Mouse (Mus musculus): Measurements from ENCODE around the gene Shox2.

Gene Shox2

GRCm38 (mm10) chr3:66981706-66982105 is at the start of gene Shox2:
TSS of gene Shox2 (minus strand) at chr3:66981771.
- in situ Hi-C loops (cut with MseI, MboI): no loop called here

DNA sequence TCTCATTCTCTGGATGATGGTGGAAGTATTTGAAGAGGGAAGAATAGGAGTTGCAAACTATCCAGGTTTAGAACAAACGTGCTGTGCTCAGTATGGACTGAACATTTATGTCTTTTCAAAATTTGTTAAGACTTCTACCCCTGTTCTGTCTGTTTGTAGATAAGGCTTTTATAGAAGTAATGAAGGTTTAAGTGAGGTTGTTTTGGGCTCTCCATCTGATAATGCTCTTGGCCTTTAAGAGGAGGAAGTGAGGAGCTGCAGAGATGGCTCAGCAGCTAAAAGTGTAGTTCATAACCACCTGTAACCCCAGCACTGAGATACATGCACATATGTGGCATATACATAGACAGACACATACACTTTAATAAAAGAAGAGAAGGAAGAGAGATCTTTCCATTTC is 15.2 kb upstream of the Shox2 start:
- in situ Hi-C loops (cut with MseI, MboI): no loop called here

GRCm38 (mm10) chr3:66986287-66986560 is 4.7 kb upstream of the Shox2 start:
- in situ Hi-C loops (cut with MseI, MboI): no loop called here

GRCm38 (mm10) chr3:66985539-66986286 is 4.1 kb upstream of the Shox2 start:
- in situ Hi-C loops (cut with MseI, MboI): no loop called here

DNA sequence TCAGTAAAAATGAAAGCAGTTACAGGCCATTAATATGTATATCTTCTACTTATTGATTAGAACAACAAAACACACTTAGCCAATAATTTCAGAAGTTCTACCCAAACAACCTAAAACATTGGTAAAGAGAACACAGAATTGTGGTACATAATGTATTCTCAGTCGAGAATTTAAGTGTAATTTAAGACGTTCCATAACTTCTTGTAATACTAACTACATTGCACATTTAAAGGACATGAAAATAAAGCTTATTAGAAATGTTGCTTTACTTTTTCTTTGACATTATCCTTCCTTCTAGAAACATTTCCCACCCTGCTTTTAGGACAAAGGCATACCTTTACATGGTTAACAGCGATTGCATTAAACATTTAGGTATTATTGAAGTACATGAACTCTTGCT is 1.9 kb upstream of the Shox2 start:
- in situ Hi-C loops (cut with MseI, MboI): no loop called here

DNA sequence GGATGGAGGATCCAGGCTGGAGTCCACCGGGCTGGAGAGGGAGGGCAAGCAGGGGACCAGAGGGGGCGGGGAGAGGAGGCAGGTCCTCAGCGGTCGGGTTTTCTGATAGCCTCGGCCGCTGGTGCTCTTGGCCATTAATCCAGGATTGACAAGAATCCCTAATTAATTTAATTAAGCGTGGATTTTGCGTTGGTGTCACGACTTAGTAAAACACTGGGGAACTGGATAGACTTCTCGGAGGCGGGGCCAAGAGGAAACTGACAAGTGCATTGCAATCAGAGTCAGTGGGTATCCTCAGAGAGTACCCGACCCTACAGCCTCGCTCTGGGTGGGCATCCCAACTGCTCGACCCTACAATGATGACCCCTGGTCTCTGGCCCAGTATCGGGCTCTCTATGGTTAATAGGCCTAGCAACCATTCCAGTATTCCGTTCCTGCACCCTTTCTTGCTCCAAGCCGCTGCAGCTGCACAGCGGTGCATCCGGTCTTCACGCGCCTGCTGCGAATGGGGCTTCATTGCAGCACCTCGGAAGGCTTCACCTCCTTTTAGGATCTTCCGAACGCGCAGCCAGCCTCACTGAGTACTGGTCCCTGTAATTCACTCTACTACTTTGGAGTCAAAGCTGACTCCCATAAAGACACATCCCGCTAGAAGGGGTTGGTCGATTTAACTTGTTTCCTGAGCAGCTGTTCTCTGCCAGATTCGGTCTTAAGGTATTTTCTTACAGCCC is 775 bp upstream of the Shox2 start:
- in situ Hi-C loops (cut with MseI, MboI): no loop called here

- in situ Hi-C loops (cut with MseI, MboI): no loop called here
These were observed 390 bp downstream of the Shox2 start, which contains the start of gene Rsrc1 for GRCm38 (mm10) chr3:66981101-66981661. TSS of gene Rsrc1 (plus strand) at chr3:66981390.

DNA sequence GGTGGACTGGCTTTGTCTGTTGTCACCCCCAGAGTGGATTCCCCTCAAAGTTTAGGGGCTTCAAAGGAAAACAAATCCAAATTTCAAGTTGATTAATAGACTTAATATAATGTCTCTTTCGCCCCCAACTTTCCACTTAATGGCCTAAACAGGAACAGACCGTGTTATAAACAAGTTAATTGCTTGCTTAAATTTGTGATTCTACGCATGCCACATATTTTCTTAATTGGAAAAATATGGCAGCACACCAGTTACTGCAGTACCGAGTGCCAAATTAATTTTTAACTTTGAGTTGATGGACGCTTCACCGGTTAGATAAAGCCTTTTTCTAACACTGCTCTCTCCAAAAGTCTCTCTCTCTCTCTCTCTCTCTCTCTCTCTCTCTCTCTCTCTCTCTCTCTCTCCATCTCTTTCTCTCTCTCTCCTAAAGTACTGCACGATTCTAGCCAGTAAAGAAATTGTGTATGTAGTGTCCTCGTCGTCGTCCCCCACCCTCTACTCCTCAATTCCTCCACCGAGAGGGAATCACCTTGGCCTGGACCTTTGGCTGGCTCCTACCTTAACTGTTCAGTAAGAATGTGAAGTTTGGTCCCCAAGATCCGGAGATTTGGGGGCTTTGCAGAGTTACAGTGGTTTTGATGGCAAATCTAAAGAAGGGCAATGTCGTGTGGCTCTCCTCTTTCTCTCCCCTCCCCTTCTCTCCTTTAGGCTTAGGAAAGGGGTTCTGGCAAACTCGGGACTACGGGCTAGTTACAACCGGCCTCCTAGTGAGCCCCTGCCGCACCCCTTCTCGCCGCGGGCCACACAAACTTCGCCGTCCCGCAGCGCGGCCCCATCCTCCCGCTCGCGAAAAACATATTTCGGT is 1.2 kb downstream of the Shox2 start:
- in situ Hi-C loops (cut with MseI, MboI): no loop called here

GRCm38 (mm10) chr3:66979491-66979890 is 2.1 kb downstream of the Shox2 start:
- in situ Hi-C loops (cut with MseI, MboI): no loop called here

GRCm38 (mm10) chr3:66978457-66979381 is 2.9 kb downstream of the Shox2 start:
- in situ Hi-C loops (cut with MseI, MboI): no loop called here

DNA sequence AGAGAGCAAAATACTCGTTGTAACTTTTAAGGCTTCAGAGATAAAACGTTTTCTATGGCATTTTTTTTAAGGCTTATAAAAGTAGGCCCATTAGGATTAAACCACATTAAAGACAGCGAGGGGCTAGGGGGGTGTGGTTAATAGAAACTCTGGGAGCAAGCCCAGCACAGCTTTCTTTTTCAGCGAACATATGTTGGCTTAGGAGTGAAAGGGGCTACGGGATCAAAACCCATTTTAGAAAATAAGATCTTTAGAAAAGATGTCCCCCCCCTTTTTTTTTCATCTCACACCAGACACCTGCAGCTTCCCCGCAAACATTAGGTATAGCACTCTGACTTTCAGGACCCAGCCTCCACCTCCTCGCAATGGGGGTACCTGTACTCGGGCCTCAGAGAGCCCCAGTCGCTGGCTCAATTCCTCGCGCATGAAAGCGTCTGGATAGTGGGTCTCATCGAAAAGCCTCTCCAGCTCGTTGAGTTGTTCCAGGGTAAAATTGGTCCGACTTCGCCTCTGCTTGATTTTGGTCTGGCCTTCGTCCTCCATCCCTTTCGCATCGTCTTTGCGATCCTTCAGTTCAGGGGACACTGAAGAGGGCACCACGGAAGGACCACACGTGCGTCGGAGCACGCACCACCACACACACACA is 3.6 kb downstream of the Shox2 start:
- in situ Hi-C loops (cut with MseI, MboI): no loop called here

GRCm38 (mm10) chr3:66976889-66977615 is 4.5 kb downstream of the Shox2 start:
- in situ Hi-C loops (cut with MseI, MboI): no loop called here

DNA sequence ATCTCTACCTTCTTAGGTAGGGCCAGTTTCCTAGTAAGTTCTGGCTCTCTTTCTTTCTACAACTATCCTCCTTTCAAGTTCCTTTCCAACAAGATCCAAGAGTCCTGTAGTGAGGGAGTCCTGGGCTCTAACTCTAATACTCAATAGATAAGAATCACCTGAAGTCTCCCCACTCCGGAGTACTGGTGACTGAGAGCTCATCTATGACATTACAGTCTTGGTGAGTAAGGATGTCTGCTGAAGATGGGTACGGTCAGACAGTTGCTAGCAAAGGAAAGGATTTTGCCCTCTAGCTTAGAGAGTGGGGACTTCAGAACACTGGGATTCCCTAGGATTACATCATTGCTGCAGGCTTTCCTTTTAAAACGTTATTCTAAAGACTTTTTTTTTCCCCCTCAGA is 7.1 kb downstream of the Shox2 start:
- in situ Hi-C loops (cut with MseI, MboI): no loop called here

- in situ Hi-C loops (cut with MseI, MboI): no loop called here
These were observed 8.1 kb downstream of the Shox2 start for GRCm38 (mm10) chr3:66973391-66973943.

DNA sequence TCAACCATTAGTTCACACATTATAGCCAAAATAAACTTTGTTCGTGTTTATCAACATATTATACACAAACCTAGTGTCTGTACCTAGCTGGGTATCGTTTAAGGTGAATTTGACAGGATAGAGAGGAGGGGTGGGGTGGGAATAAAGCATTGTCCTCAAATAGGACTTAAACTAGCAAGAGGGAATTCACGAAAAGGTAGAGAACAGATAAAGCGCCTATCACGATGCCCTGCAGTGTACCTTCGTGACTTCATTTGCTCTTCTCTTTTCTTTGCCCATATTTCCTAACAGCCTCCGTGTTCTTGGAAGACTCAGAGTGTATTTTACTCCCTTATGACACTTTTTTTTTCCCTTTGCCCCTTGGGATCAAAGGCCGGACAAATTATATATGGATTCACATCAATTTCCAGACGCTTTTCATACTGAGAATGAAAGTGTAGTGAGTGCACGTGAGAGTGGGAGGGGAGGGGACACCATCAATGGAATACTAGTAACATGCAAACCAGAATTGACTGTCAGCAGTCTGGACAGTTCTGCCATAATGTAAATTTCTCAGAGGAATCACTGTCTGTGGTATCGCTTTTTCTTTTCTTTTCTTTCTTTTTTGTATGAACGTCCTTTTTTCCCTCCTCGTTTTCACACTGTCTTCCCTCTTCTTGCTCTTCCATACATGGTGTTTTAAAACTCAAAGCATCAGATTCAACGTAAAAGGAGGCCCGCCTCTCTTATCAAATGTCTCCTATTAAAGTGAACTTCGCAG is 9.2 kb downstream of the Shox2 start:
- in situ Hi-C loops (cut with MseI, MboI): no loop called here

GRCm38 (mm10) chr3:66970661-66971331 is 10.8 kb downstream of the Shox2 start:
- in situ Hi-C loops (cut with MseI, MboI): no loop called here

DNA sequence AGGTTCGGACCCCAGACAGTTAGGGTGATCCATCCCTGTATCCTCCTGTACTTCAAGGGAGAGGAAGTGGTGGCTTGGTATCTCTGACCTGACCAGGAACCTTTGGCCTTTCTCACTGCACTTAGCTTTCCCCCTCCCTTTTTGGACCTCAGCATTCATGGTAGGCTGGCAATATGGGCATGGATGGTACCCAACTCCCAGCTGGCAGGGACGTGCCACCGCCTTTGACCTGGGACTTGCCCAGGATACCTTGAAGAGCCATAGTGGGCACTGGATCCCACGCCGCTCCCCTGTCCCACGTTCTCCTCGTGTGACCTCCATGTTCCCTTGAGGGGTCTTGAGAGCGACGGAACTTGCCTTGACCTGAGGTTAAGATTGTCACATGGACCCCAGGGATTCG is 11.3 kb downstream of the Shox2 start:
- in situ Hi-C loops (cut with MseI, MboI): no loop called here

DNA sequence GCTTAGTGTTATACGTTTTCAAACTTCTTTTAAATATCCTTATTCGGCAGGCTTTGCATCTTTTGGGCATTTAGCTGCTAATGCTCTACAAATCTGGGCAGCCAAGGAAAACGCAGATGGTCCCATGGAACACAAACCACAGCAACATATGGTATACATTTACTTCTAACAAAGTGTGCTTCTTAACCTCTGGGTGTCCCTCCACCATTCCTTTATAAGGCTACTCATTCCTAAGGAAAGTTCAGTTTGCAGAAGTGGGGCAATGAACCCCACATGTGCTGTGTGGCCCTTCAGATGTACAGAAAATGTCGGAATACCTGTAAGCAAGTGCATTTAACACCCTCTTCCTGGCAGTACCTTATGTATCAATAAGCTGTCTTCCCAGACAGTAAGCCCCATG is 14.1 kb downstream of the Shox2 start:
- in situ Hi-C loops (cut with MseI, MboI): no loop called here
